Mouse (Mus musculus) embryonic facial prominence, embryonic 13.5 days (tissue): ENCODE results near the gene Gfap. TPM values are rescaled to one million over a fixed set of nuclear protein-coding genes. Genes with fewer than 3 reads are reported as not detected.

ENCODE experiments used
- ATAC-seq: fragments of 200-750 bp; cut with Nextera tagmentation; 2 replicates; pipeline ENCODE4 v1.8.0; 2017; ENCODE audit warnings: low read depth; ENCODE audit not compliant: insufficient number of reproducible peaks, insufficient read depth, low FRiP score, low TSS enrichment
- H3K27ac ChIP-seq: fragments of 300-500 bp; sonication (generic); 2 replicates; pipeline ENCODE4 v1.5.1; 2015; ENCODE audit warnings: moderate library complexity, mild to moderate bottlenecking, inconsistent platforms
- H3K27me3 ChIP-seq: fragments of 300-500 bp; sonication (generic); 2 replicates; pipeline ENCODE4 v1.6.1; 2015; ENCODE audit warnings: mild to moderate bottlenecking, inconsistent platforms
- H3K36me3 ChIP-seq: fragments of 300-500 bp; sonication (generic); 2 replicates; pipeline ENCODE4 v1.6.1; 2015; ENCODE audit warnings: mild to moderate bottlenecking, inconsistent platforms
- H3K4me1 ChIP-seq: fragments of 300-500 bp; sonication (generic); 2 replicates; pipeline ENCODE4 v1.6.1; 2015; ENCODE audit warnings: inconsistent platforms
- H3K4me2 ChIP-seq: fragments of 300-500 bp; sonication (generic); 2 replicates; pipeline ENCODE4 v1.6.1; 2015; ENCODE audit warnings: moderate library complexity, mild to moderate bottlenecking, inconsistent platforms
- H3K4me3 ChIP-seq: fragments of 300-500 bp; sonication (generic); 2 replicates; pipeline ENCODE4 v1.5.1; 2015; ENCODE audit warnings: mild to moderate bottlenecking, inconsistent platforms
- H3K9ac ChIP-seq: fragments of 300-500 bp; sonication (generic); 2 replicates; pipeline ENCODE4 v1.6.1; 2015; ENCODE audit warnings: mild to moderate bottlenecking, inconsistent platforms
- H3K9me3 ChIP-seq: fragments of 300-500 bp; sonication (generic); 2 replicates; pipeline ENCODE4 v1.6.1; 2016; ENCODE audit warnings: inconsistent platforms
- WGBS: fragments of 180-500 bp; shearing (Covaris S2); methylation state at CpG from one replicate; pipeline ENCODE4 v1.1.7; 2015; ENCODE audit warnings: mixed read lengths; 5-methylcytosine and 5-hydroxymethylcytosine counted together
- polyA plus RNA-seq: library from polyadenylated mRNA; unstranded; fragments of >200 nt; fragmentation: Nextera tagmentation; extraction: Ambion mirVana; gene quantifications from 2 replicates; pipeline ENCODE4 v1.2.1, GENCODE M21; 2015

Gfap gene
- polyA plus RNA-seq, 1 experiment from 2014 or later, result 0.10 TPM

- H3K4me1 ChIP-seq, result peaks cover 13% of the 10 kb centered on the region
- no peak for ATAC-seq
- no peaks in the 10 kb centered on the region for H3K36me3 ChIP-seq
- H3K27me3 ChIP-seq, result peaks cover 64% of the 10 kb centered on the region
- H3K9ac ChIP-seq, result no peak overlapping the region
- no peak overlapping the region for H3K4me3 ChIP-seq
- no peak overlapping the region for H3K4me2 ChIP-seq
- no peaks in the 10 kb centered on the region for H3K9me3 ChIP-seq
- no peak overlapping the region for H3K27ac ChIP-seq
- 89% methylated on average over 4 of the region's 4 CpGs for WGBS
Observed at GRCm38 (mm10) chr11:102894716-102895115, 6.0 kb downstream of the Gfap start.

GRCm38 (mm10) chr11:102893015-102893651 lies 7.6 kb downstream of the Gfap start:
- Histone ChIP-seq H3K27me3 (peaks cover 57% of the 10 kb centered on the region), H3K36me3 (no peaks in the 10 kb centered on the region), H3K9me3 (no peaks in the 10 kb centered on the region), H3K27ac (no peak overlapping the region), H3K4me1 (peaks cover 13% of the 10 kb centered on the region), H3K4me2 (peak overlapping the region; percentile 76), H3K9ac (peak overlapping the region; percentile 77), H3K4me3 (peak overlapping the region; percentile 42)
- no peak for ATAC-seq
- 3% methylated on average over 43 of the region's 43 CpGs for WGBS

- no peak overlapping the region for H3K4me2 ChIP-seq
- no peak overlapping the region for H3K9ac ChIP-seq
- ATAC-seq, result no peak
- 60% methylated on average over 5 of the region's 5 CpGs for WGBS
- no peak overlapping the region for H3K27ac ChIP-seq
- no peaks in the 10 kb centered on the region for H3K36me3 ChIP-seq
- H3K4me1 ChIP-seq, result peaks cover 12% of the 10 kb centered on the region; the same call in 1 of the 2 replicates
- H3K9me3 ChIP-seq, result no peaks in the 10 kb centered on the region
- H3K4me3 ChIP-seq, result no peak overlapping the region
- peaks cover 51% of the 10 kb centered on the region for H3K27me3 ChIP-seq
Observed at GRCm38 (mm10) chr11:102890096-102890495, 10.6 kb downstream of the Gfap start.

GRCm38 (mm10) chr11:102888135-102888534 lies 12.6 kb downstream of the Gfap start:
- H3K9ac ChIP-seq, result no peak overlapping the region
- H3K4me1 ChIP-seq, result peaks cover 6% of the 10 kb centered on the region; the same call in 1 of the 2 replicates
- H3K4me2 ChIP-seq, result no peak overlapping the region
- no peaks in the 10 kb centered on the region for H3K36me3 ChIP-seq
- no peaks in the 10 kb centered on the region for H3K9me3 ChIP-seq
- H3K27ac ChIP-seq, result no peak overlapping the region
- peaks cover 42% of the 10 kb centered on the region for H3K27me3 ChIP-seq
- H3K4me3 ChIP-seq, result no peak overlapping the region
- 50% methylated on average over 3 of the region's 3 CpGs for WGBS
- no peak for ATAC-seq

- H3K27me3 ChIP-seq, result peaks cover 39% of the 10 kb centered on the region
- peaks cover 6% of the 10 kb centered on the region; the same call in 1 of the 2 replicates for H3K4me1 ChIP-seq
- ATAC-seq, result no peak
- no peak overlapping the region for H3K27ac ChIP-seq
- no peak overlapping the region for H3K4me3 ChIP-seq
- WGBS, result 88% methylated on average over 5 of the region's 5 CpGs
- H3K9me3 ChIP-seq, result no peaks in the 10 kb centered on the region
- no peak overlapping the region for H3K4me2 ChIP-seq
- H3K36me3 ChIP-seq, result no peaks in the 10 kb centered on the region
- no peak overlapping the region for H3K9ac ChIP-seq
Observed at GRCm38 (mm10) chr11:102887433-102887832, 13.3 kb downstream of the Gfap start.

GRCm38 (mm10) chr11:102884616-102885219 lies 16.0 kb downstream of the Gfap start, which contains the start of gene Fam187a:
TSS of gene Fam187a (plus strand) at chr11:102885169.
- Histone ChIP-seq H3K9ac (no peak within 1 kb of the TSS), H3K27ac (no peak within 1 kb of the TSS), H3K4me2 (no peak within 1 kb of the TSS), H3K36me3 (no peaks in the 10 kb centered on the region), H3K4me3 (no peak within 1 kb of the TSS), H3K4me1 (peaks cover 12% of the 10 kb centered on the region), H3K27me3 (peaks cover 26% of the 10 kb centered on the region), H3K9me3 (no peaks in the 10 kb centered on the region)
- 58% methylated on average over 10 of the region's 10 CpGs for WGBS
- no peak for ATAC-seq

- WGBS, result 15% methylated on average over 13 of the region's 13 CpGs
- Histone ChIP-seq H3K4me3 (peak overlapping the region; percentile 85), H3K27me3 (peaks cover 19% of the 10 kb centered on the region), H3K4me1 (peaks cover 14% of the 10 kb centered on the region), H3K9me3 (no peaks in the 10 kb centered on the region), H3K27ac (no peak overlapping the region; the same call in 1 of the 2 replicates), H3K4me2 (peak overlapping the region; percentile 69), H3K9ac (peak overlapping the region; percentile 89), H3K36me3 (peaks cover 11% of the 10 kb centered on the region)
- peak; percentile 45 for ATAC-seq
Observed at GRCm38 (mm10) chr11:102881314-102882198, 19.2 kb downstream of the Gfap start.

- H3K36me3 ChIP-seq, result peaks cover 19% of the 10 kb centered on the region
- H3K4me3 ChIP-seq, result peak within 1 kb of the TSS; percentile 85
- H3K4me2 ChIP-seq, result peak within 1 kb of the TSS; percentile 69
- peaks cover 14% of the 10 kb centered on the region for H3K4me1 ChIP-seq
- H3K9ac ChIP-seq, result peak within 1 kb of the TSS; percentile 89
- H3K27me3 ChIP-seq, result peaks cover 19% of the 10 kb centered on the region
- peak; percentile 60; the same call in 1 of the 2 replicates for ATAC-seq
- under 1% methylated on average over 62 of the region's 62 CpGs for WGBS
- H3K9me3 ChIP-seq, result no peaks in the 10 kb centered on the region
- H3K27ac ChIP-seq, result peak within 1 kb of the TSS; percentile 84
Observed at GRCm38 (mm10) chr11:102880585-102881313, 20.0 kb downstream of the Gfap start, which contains the start of the genes Eftud2 and Ccdc103. TSS of gene Eftud2 (minus strand) at chr11:102880985. TSS of gene Ccdc103 (plus strand) at chr11:102881204.

GRCm38 (mm10) chr11:102879558-102879957 lies 21.2 kb downstream of the Gfap start:
- no peak for ATAC-seq
- Histone ChIP-seq H3K27me3 (peaks cover 11% of the 10 kb centered on the region; the same call in 1 of the 2 replicates), H3K4me2 (peak overlapping the region; percentile 69), H3K9me3 (no peaks in the 10 kb centered on the region), H3K4me1 (peaks cover 14% of the 10 kb centered on the region), H3K36me3 (peaks cover 30% of the 10 kb centered on the region), H3K27ac (no peak overlapping the region), H3K9ac (no peak overlapping the region), H3K4me3 (peak overlapping the region; percentile 85)
- 87% methylated on average over 2 of the region's 2 CpGs for WGBS

GRCm38 (mm10) chr11:102874801-102875334 lies 25.8 kb downstream of the Gfap start:
- Histone ChIP-seq H3K9me3 (no peaks in the 10 kb centered on the region), H3K4me2 (no peak overlapping the region), H3K4me1 (peaks cover 9% of the 10 kb centered on the region), H3K4me3 (no peak overlapping the region), H3K9ac (0 out of 2 replicates have a peak overlapping the region, but pooled peaks have one; percentile 11), H3K36me3 (peaks cover 65% of the 10 kb centered on the region), H3K27ac (no peak overlapping the region), H3K27me3 (no peaks in the 10 kb centered on the region)
- no peak for ATAC-seq
- 90% methylated on average over 7 of the region's 7 CpGs for WGBS
